Mouse (Mus musculus) right cerebral cortex, postnatal 14 days (tissue): Measurements from ENCODE around the gene Slc51b.

ENCODE experiments used
- DNase-seq: peaks from one replicate; pipeline ENCODE4 v3.0.0; 2022

Slc51b gene

DNA sequence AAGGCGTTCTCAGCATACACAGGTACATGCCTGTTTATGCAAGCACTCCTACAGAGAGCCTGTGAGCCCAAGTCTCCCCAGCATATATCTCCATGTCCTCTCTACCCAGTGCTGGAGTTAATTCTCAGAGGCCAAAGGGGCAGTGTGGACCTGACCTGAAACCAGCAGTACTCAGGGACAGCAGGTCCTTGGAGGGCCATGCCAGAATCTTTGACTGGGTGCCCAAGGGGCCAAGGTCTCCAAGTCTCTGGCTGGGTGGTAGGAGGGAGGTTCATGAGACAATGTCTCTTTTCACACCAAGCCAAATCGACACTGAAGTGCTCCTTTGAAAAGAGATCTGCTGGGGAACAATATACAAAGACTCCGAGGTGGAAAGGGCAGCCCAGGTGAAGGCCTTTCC lies 14.9 kb downstream of the Slc51b start:
- no peak for DNase-seq

DNA sequence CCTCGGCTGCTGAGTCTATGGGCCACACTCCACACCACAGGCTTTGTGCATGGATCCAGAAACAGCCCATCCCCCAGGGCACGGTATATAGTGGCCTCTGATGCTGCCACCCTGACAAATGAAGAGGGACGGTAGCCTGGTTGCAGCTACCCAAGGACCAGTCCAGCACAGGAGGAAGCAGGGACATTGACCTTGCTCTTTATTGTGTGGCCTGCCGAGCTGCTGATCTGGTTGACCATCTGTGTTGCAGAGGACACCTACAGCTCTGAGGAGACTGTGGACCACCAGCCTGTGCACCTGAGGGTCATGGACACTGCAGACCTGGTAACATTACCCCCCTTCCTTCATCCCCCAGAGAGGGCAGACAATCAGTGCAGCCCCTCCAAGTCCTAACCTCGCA lies 15.4 kb downstream of the Slc51b start:
- DNase-seq: no peak

DNA sequence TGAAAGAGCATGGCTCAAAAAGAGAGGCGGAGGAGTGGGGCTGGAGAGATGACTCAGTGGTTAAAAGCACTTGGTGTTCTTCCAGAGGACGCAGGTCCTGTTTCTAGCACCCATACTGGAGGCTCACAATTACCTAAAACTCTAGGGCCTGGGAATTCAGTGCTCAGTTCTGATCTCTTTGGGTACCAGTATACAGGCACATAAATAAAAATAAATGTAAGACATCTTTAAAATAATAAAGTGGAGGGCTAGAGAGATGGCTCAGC lies 17.6 kb downstream of the Slc51b start:
- DNase-seq: no peak

- peak; percentile 77 for DNase-seq
These were observed 18.2 kb downstream of the Slc51b start for GRCm38 (mm10) chr9:65404331-65405183.

DNA sequence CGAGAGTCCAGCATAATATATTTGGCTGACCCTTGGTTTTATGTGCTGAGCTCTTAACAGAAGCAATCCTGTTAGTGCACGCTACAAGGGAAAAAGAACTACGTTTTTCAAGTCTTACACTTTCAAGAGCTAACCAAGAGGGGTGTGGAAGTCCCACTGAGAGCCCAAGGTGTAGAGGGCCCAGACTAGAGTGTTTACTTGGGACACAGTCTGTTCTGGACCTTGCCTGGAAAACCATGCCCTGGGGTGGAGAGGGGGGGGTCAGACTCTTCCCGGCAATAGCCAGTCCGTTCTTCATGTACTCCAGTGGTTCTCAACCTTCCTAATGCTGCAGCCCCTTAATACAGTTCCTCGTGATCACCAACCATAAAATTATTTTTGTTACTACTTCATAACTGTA lies 22.8 kb downstream of the Slc51b start:
- no peak for DNase-seq

GRCm38 (mm10) chr9:65398279-65398678 lies 24.5 kb downstream of the Slc51b start, which contains the start of gene Rasl12:
Gene Rasl12 (plus strand): TSS chr9:65398506.
- peak; percentile 54 for DNase-seq

GRCm38 (mm10) chr9:65394360-65394759 lies 28.4 kb downstream of the Slc51b start:
- no peak for DNase-seq

GRCm38 (mm10) chr9:65393606-65394005 lies 29.1 kb downstream of the Slc51b start:
- no peak for DNase-seq

DNA sequence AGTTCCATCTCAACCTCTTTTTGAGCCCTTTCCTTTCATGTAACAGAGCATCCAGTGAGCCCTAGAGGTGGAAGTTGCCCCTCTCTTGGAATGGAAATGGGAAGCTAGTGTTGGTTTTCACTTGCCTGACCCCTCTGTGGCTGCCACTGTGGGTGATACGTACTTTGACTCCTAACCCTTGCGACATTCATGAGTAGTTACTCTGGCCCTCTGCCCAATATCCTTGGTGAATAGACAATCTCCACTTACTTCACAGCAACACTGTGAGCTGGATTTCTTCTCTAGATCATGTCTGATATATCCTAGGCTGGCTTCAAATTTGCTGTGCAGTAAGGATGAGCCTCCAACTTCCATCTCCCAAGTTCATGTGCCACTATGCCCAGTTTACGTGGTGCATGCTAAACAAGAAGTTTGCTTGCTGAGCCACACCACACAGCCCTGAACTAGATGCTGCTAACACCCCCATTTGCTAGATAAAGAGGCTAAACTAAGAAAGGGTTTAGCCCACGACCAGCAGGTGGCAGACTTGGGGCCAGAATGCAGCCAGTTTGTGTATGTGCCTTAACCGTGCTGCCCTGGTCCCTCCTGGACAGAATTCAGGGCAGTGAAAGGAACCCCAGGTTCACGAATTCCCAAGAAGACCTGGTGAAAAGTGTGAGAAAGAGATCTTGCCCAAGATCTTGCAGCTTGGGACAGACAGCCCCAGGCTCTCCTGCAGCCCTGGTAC lies 30.0 kb downstream of the Slc51b start:
- DNase-seq: peak; percentile 68

DNA sequence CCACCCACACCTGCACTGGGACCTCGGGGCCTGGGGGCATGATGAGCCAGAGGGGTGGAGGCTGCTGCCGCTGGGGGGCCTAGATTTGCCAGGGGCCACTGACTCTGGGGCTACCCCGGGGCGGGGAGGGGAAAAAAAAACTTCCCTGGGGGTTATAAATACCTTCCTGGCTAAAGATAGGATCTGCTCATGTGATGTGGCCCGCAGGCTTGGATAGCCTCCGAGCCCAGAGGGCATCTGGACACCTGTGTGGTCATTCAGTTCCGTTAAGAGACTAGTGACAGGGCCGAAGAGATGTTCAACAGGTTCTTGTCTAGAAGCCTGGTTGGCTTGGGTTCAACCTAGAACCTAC lies 31.2 kb downstream of the Slc51b start, which contains the start of gene Kbtbd13:
TSS of gene Kbtbd13 (minus strand) at position 40 of the 352 bp plus-strand sequence.
- no peak for DNase-seq

DNA sequence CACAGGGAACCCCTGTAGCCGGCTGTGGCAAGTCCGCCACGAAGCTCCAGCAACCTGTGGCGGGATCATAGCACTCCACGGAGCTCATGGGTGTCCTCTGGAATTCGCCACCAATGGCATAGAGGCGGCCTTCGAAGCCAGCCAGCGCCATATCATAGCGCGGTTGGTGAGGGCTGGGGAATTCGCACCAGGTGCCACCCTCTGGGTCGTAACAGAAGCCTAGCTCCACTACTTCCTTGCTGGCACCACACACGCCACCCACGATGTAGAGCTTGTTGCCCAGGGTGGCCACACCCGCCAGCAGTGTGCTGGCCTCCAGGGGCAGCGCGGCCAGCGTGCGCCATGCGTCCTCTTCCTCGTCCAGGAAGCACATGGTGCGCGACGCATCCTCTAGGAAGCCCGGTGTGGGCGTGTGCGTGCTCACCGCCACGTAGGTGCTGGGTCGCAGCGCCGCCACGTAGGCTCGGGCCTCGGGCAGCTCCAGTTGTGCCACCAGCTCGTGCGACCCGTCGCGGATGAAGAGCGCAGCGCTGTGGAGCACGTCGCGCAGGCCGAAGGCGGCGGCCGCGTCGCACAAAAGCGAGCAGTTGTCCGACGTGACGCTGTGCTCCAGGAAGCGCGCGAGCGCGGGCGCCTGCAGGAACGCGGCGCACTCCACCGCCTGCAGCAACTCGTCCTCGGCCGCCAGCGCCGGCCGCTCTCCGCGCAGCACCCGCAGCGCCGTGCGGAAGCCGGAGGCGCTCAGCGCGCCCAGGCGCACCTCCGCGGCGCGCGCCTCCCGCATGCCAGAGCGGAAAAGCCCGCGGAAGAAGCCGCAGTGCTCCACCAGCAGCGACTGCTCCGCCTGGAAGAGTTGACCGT lies 31.8 kb downstream of the Slc51b start:
- peak; percentile 30 for DNase-seq

DNA sequence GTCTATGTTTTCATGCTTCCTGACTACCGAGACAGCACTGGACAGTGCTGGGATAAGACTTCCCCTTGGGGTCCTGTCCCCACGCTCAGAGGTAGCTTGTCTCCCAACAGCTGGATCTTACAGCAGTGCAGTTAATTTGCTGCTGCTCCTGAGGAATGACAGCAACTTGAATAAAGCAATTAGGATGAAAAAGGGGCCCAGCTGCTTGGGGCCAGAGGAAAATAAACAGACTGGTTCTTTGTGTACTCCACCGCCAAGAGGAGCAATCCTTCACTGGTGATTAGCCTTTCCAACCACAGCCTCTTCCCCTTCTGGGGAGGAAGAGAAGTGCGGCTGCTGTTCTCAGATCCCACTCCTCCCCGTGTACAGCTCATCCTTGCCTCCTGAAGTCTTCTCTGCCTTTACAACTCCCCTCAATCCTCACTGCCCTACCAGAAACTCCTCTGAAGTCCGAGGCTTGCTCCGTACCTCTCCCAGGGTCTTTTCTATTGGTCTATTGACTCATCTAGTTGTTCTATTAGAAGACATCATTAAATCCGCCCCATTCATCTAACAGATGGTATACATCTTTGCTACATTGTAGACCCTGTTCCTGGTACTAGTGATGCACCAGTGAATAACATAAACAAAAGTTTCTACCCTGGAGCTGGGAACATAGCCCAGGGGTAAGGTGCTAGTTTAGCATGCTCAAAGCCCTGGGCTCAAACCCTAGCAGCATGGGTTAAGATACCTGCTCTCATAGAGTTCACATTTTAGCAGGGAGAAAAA lies 36.2 kb downstream of the Slc51b start:
- no peak for DNase-seq

DNA sequence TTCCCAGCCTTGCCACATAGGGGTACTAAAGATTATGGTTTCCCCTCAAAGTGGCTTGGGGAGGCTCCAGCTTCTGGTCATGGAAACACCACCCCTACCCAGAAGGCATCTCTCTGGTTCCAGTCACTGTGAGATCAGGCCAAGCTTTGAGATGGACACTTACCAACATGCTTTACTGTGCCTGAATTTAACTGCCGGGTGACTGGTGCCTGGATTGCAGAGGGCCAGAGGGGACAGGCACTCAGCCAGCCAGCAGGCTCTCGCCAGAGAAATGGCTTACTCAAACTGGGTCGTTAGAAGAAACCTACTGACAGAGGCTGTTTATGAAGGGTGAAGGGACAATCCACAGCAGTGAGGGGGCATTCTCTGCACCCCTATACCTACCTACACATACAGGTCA lies 38.5 kb downstream of the Slc51b start:
- DNase-seq: no peak

- DNase-seq: no peak
These were observed 40.0 kb downstream of the Slc51b start for GRCm38 (mm10) chr9:65382751-65383097.

- DNase-seq: no peak
These were observed 40.6 kb downstream of the Slc51b start for GRCm38 (mm10) chr9:65382031-65382750.

- DNase-seq: no peak
These were observed 41.7 kb downstream of the Slc51b start for GRCm38 (mm10) chr9:65381017-65381590.

DNA sequence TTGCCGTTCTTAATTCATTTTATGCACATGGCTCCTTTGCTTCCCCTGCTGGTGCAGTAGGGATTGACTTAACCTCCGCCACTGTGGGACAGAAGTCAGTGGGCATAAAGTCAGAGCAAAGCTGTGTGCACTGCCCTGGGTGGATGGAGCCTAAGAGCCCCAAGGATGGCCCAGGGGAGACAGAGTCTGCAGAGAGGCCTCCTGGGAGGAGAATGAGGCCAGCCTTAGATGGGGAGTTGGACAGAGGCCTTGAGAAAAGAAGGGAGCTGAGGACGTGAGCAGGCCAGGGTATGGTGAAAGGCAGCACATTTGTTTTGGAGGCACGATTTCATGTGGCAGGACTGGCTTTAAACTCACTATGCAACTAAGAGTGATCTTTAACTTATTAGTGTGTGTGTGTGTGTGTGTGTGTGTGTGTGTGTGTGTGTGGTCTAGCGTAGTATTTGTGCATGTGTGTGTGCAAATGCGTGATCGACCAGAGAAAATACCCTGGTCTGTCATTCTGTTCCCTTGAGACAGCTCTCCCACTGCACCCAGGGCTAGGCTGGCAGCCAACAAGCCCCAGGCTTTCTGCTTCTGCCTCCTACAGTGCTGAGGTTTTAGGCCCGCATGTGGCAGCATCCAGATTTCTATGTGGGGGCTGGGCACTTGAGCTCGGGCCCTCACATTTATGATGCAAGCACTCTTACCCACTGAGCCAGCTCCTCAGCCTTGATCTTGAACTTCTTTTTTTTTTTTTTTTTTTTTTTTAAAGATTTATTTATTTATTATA lies 47.4 kb downstream of the Slc51b start:
- DNase-seq: peak; percentile 64

- DNase-seq: no peak
These were observed 48.1 kb downstream of the Slc51b start for GRCm38 (mm10) chr9:65374468-65375162.

- peak; percentile 46 for DNase-seq
These were observed 50.3 kb downstream of the Slc51b start for GRCm38 (mm10) chr9:65372449-65372848.

- no peak for DNase-seq
These were observed 51.0 kb downstream of the Slc51b start for GRCm38 (mm10) chr9:65371756-65372155.
